Mouse (Mus musculus): ENCODE measurements around the gene Tcte1. TPM values are rescaled to one million over a fixed set of nuclear protein-coding genes. Genes with fewer than 3 reads are reported as not detected.
A peak's percentile ranks its signal among the peaks of the same experiment; 100 is the strongest.

Tcte1 gene
- total RNA-seq, 4 experiments from 2014 or later, result not detected

GRCm38 (mm10) chr17:45547461-45548190 lies 24.4 kb downstream of the Tcte1 start:
- no peak for DNase-seq (ENCODE audit: low spot score in 2 of 2)

DNA sequence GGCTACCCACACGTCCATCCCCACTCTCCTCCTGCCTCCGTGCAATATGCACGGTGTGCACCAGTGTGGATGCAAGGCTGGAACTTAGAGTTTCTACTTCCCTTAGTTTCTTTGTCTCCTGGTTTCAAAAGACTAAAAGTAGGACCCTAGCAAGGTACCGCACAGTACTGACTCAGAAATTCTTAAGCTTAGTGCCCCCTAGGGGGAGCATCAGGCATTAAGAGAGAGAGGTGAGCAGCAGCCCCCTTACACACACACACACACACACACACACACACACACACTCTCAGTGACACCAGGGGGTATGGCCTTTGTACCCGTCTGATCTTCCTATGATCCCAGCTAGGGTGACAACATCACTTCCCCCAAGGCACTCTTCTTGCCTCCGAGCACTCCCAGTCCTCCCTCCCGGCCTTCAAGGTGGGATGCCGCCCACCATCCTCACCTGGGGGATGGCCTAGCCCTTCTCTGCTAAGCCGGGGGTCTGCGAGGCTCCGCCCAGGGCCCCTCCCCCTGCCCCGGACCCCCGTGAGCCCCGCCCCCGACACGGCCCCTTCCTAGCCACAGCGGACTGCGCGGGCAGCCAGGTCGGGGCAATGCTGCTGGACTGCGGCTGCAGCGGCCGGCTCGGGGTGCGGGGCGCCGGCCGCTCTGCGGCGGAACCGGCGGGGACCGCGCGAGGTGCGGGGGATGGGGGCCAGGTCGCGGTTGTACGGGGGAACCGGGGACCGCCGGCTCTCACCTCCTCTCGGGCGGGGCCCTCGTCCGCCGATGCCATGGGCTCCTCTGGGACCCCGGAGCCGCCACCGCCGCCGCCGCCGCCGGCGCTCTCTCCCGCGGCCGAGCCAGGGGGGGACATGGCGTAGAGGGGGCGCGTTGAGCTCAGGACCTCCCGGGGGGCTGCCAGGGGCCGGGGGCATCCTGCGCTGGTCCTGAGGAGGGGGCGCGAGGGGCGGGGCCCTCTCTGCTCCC lies 25.6 kb downstream of the Tcte1 start:
- no peak for DNase-seq (ENCODE audit: low spot score in 2 of 2)

- no peak for DNase-seq (ENCODE audit: low spot score in 2 of 2)
Measured at GRCm38 (mm10) chr17:45549617-45550181, 26.5 kb downstream of the Tcte1 start, which contains the start of gene Tmem151b. Gene Tmem151b (minus strand): TSS chr17:45549677.

GRCm38 (mm10) chr17:45550253-45550652 lies 27.0 kb downstream of the Tcte1 start:
- no peak for DNase-seq (ENCODE audit: low spot score in 2 of 2)

DNA sequence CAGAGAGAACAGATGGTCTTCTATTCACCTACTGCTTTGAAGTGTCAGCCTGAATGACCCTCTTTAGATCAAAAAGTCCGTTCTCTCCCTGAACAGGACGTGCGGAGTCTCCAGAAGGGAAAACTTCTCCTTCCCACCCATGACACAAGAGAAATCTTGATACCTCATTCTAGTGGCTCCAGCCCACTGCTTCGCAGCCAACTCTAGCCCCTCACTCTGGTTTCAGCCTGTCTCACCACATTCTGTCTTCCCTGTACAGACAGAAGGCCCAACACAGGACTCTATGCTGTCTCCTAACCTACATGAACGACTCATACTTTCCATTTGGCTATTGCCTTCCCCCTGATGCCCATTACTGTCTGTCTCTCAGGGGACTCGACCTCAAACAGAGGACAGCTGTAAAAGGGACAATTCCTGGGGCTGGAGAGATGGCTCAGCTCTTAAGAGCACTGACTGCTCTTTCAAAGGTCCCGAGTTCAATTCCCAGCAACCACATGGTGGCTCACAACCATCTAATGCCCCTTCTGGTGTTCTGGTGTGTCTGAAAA lies 28.1 kb downstream of the Tcte1 start:
- DNase-seq (ENCODE audit: low spot score in 2 of 2), result no peak

DNA sequence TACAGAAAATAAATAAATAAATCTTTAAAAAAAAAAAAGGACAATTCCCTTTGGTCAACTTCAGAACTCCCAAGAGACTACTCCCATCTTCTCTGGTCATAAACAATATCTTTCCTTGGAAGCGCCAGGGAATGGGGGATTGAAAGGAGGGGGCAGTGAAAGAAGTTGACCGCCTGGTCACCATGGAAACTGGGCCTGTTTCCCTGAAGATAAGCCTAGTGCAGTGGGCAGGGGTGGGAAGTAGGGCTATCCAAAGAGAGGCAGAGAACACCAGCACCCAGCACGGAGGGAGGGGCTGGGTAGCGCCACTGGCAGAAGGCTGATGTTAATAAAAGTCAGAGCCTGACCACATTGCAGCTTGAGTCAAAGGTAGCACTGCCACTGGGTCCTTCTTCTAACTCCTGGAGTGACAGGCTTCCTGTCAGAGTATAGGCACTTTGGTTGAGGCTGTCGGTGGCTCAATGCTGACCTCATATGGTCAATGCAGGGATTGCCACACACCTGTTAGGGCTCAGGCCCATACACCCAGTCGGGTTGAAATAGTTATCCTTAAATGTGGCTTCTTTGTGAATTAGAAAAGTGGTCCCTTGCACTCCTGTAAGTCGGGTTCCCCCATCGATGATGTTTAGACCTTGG lies 28.7 kb downstream of the Tcte1 start:
- peak; percentile 57 to 68 for DNase-seq (ENCODE audit: low spot score in 2 of 2)

GRCm38 (mm10) chr17:45553065-45553464 lies 29.8 kb downstream of the Tcte1 start:
- no peak for DNase-seq (ENCODE audit: low spot score in 2 of 2)

- no peak for DNase-seq (ENCODE audit: low spot score in 2 of 2)
Measured at GRCm38 (mm10) chr17:45554420-45554819, 31.2 kb downstream of the Tcte1 start.

- peak; percentile 89 to 92 for DNase-seq (ENCODE audit: low spot score in 2 of 2)
Measured at GRCm38 (mm10) chr17:45555452-45556106, 32.3 kb downstream of the Tcte1 start, which contains the start of gene Nfkbie. Gene Nfkbie (plus strand): TSS chr17:45555703.

GRCm38 (mm10) chr17:45556107-45556489 lies 32.9 kb downstream of the Tcte1 start:
- DNase-seq (ENCODE audit: low spot score in 2 of 2), result no peak

GRCm38 (mm10) chr17:45556514-45557245 lies 33.4 kb downstream of the Tcte1 start:
- no peak for DNase-seq (ENCODE audit: low spot score in 2 of 2)

GRCm38 (mm10) chr17:45557246-45557824 lies 34.1 kb downstream of the Tcte1 start:
- no peak for DNase-seq (ENCODE audit: low spot score in 2 of 2)

DNA sequence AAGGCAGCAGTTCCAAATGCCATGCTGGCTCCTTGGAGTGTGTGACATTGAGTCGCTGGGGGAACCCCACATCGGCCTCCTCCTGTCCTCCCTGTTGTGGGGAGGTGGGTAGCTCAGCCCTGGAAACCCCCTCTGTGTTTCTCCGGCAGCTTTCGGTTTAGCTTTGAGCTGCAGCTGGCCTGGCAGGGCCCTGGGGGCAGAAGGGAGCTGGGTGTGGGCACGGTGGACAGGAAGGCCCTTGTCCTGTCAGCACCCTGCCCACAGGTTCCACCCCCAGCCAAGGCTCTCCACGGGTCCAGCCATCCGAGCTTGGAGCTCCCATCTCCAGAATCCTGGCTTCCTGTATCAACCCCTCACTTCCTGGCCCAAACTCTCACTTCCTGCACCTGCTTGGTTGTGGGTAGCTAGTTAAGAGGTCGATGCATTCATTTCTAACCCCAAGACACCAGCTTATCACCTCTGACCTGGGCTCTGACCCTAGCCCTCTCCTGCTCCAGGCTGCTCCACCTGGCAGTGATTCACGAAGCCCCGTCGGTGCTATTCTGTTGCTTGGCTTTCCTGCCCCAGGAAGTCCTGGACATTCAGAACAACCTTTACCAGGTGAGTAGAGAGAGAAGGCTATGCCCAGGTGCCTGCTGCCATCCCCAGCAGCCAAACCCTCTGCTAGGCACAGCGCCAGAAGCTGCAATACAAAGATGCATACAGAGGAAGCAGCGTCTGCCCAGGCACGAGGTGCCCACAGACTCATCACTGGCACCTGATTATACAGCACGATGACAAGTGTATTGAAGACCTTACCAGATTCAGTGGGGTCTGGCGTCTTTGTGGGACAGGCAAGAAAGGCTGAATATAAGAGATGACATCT lies 35.0 kb downstream of the Tcte1 start:
- DNase-seq (ENCODE audit: low spot score in 2 of 2), result no peak

- no peak for DNase-seq (ENCODE audit: low spot score in 2 of 2)
Measured at GRCm38 (mm10) chr17:45559732-45560525, 36.7 kb downstream of the Tcte1 start.

GRCm38 (mm10) chr17:45563216-45563615 lies 40.0 kb downstream of the Tcte1 start:
- no peak for DNase-seq (ENCODE audit: low spot score in 2 of 2)

- DNase-seq (ENCODE audit: low spot score in 2 of 2), result peak; percentile 86 to 88
Measured at GRCm38 (mm10) chr17:45563655-45564530, 40.7 kb downstream of the Tcte1 start, which contains the start of gene Slc35b2. Gene Slc35b2 (plus strand): TSS chr17:45563874.
